Mouse (Mus musculus) kidney, postnatal 4 days (tissue): ENCODE data around the gene Nsd2.
A peak's percentile ranks its signal among the peaks of the same experiment; 100 is the strongest.
"Not testable (repeated sequence)": the region's sequence is repeated elsewhere in the genome, so short reads cannot be mapped to it uniquely, and the experiment has no call there.

Experiments used
- DNase-seq, 2 experiments: peaks; one replicate each; pipeline ENCODE4 v3.0.0; 2021; ENCODE audit warnings: mixed read lengths in 2 of 2

The Nsd2 gene

DNA sequence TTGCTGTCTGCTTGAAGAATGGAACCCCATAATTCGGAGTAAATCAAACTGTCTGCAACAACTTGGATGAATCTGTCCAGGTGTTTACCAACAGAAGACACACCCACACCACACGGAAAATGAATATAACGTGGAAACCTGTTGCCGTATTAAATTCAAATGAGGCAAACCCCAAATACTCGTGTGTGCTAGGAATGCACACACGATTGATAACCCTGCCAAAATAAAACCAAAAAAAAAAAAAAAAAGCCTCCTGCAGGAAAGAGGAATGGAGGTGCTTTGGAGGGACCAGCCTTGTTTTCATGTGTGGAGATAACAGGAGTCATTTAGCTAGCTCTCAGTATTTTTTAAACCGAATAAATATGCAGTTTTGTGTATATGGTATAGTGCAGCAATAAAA lies 114.4 kb downstream of the Nsd2 start:
- no peak for DNase-seq

DNA sequence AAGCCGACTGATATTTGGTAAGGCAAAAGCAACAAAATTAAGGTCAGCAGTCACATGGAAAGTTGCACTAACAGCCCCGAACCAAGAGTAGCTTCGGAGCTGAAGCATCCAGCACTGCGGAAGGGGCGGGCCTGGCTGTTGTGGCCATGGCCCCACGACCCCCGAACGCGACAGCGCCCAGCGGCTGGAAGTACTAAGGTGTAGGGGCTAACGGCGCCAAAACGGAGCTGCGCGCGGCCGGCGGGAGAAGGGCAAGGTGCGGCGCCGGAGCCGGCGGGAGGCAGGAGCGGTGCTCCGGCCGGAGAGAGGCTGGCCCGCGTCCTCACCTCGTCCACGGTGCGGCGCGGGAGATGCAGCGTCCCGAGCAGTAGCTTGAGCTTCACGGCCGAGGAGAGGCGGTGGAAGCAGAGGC lies 115.2 kb downstream of the Nsd2 start:
- DNase-seq: peak in 1 of 2 experiments; percentile 82

DNA sequence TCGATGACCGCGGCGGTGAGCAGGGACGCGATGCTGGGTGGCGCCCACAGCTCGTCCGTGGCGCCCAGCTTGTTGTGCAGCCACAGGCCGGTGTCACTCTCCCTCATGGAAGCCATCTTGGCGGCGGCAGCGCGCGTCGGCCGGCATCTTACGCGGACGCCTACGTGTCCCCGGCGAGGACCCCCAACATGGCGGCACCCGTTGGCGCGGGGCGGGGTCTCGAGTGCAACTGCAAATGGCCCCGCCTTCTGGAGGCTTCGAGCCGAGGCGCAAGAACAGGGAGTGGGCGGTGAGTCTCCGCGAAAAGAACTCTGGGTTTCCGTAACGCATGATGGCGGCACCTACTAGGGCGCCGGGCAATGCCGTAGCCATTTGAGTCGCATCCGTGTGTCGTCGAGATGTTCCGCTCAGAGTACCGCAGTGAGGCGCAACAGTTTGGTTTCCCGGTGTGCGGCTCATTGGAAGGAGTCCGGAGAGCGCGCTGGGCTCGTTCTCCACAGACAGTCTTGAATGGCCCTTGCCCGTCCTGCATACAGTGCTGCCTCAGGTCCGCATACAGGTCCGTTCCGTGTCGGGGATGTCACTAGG lies 115.7 kb downstream of the Nsd2 start, which contains the start of gene Nelfa:
Gene Nelfa (minus strand): TSS at position 294 of the 588 bp plus-strand sequence.
- peak; percentile 98 to 99 for DNase-seq

DNA sequence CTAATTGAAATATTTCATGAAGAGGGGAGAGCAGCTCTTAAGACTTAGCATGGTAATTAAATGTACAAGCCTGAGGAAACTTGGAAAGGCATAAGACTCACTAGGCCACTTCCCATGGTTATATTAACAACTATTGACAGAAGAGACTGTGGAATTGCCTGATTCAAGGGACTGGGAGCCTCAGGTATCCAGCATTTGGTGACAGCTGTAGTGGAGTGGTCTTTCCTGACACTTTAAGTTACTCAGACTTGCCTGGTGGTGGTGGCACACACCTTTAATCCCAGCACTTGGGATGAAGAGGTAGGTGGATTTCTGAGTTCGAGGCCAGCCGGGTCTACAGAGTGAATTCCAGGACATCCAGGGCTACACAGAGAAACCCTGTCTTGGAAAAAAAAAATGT lies 116.7 kb downstream of the Nsd2 start:
- DNase-seq: no peak

DNA sequence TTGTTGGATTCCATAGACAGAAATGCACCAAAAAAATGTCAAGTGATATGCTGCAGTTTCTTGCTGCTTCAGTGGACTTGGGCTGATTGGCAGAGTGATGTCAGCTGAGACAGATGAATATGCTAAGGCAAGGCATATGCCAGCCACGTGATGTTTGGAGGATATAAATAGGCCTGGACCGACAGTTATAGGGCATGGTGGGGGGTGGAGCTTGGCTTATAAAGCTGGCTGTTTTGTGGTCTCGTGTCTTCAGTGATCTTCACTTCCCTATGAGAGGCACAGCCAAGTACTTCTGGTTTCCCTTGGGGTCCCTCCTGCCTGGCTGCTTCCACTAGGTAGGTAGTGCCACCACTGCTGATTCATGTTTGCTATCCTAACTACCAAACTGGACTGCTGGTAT lies 117.9 kb downstream of the Nsd2 start:
- DNase-seq: no peak

DNA sequence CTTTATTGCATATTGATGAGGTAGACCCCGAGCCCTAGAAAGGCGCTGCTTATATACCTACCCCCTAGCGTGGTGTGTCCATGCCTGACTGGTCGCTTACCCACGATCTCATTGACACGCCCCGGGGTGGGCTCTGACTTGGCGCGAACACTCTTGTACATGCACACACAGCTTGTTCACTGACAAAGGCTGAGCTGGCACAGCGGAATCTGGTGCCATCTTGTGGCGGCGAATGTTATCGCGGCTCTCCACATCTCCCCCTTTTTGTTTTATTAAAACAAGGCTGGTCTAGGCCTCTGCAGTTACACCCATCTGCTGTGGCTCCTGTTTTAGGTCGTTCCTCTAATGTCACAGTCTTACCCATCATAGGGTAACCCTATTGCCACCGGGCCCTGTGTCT lies 126.5 kb downstream of the Nsd2 start:
- not testable (repeated sequence) for DNase-seq
